9 mouse cellular contexts compared by ENCODE assay signal in genomic region chr11:6881614-6882013, GRCm38 (mm10). TPM values are rescaled to one million over a fixed set of nuclear protein-coding genes. Genes with fewer than 3 reads are reported as not detected.
DNase-seq lines count a peak whose midpoint lies in the region; ATAC-seq and TF ChIP-seq lines count a peak whose summit lies in the region.
"Had no signal": no experiment of that assay in that cellular context is flagged by ENCODE, and none has a peak within 500 bp of the region (broad histone marks: within the 10 kb centered on the region; RNA-seq: fewer than 3 reads in every experiment).

No protein-coding gene starts in this region.

- H3K4me2 ChIP-seq in midbrain, postnatal 0 days (ENCODE audit: low read depth, low read length, poor library complexity, severe bottlenecking): no peak overlapping the region
- H3K4me2 ChIP-seq in midbrain, embryonic 14.5 days (ENCODE audit: low read length): no peak overlapping the region

- no peak overlapping the region for H3K27ac ChIP-seq in midbrain, postnatal 0 days (ENCODE audit: low read depth, low read length)
- H3K27ac ChIP-seq in midbrain, embryonic 14.5 days (replicated peaks; ENCODE audit: low read depth, low read length): no peak overlapping the region

- no peak overlapping the region for H3K4me3 ChIP-seq in midbrain, postnatal 0 days (ENCODE audit: low read depth, low read length)
- H3K4me3 ChIP-seq in midbrain, embryonic 14.5 days (replicated peaks; ENCODE audit: low read depth, low read length): no peak overlapping the region

- 66% methylated on average over 5 of the region's 5 CpGs for WGBS in midbrain, postnatal 0 days
- WGBS in midbrain, embryonic 14.5 days: 56% methylated on average over 5 of the region's 5 CpGs

- H3K9me3 ChIP-seq in midbrain, postnatal 0 days (ENCODE audit: low read length): no peaks in the 10 kb centered on the region
- no peaks in the 10 kb centered on the region for H3K9me3 ChIP-seq in midbrain, embryonic 14.5 days (ENCODE audit: control insufficient read depth, low read length)

- no peak for ATAC-seq in midbrain, postnatal 0 days (ENCODE audit: low FRiP score)
- ATAC-seq in midbrain, embryonic 14.5 days (ENCODE audit: low FRiP score, low TSS enrichment): no peak
- ATAC-seq in monocyte, adult 5-6 weeks (replicated peaks; ENCODE audit: insufficient number of reproducible peaks, low FRiP score, low TSS enrichment, poor library complexity, severe bottlenecking): no peak

- TF ChIP-seq CTCF in midbrain, postnatal 0 days (IDR thresholded peaks at IDR 0.05): peak; percentile 43

- no peak overlapping the region for H3K9ac ChIP-seq in midbrain, postnatal 0 days (replicated peaks; ENCODE audit: low read length, poor library complexity, severe bottlenecking)
- H3K9ac ChIP-seq in midbrain, embryonic 14.5 days (replicated peaks; ENCODE audit: low read length): no peak overlapping the region

- H3K36me3 ChIP-seq in midbrain, postnatal 0 days (ENCODE audit: insufficient read depth, low read length): no peaks in the 10 kb centered on the region
- H3K36me3 ChIP-seq in midbrain, embryonic 14.5 days (ENCODE audit: control insufficient read depth, insufficient read depth, low read length): no peaks in the 10 kb centered on the region

- peak; percentile 3 to 26 for DNase-seq in adrenal gland, adult 18-20 months (ENCODE audit: low spot score in 2 of 2)
- no peak for DNase-seq in adrenal gland, postnatal 4 days (ENCODE audit: low spot score in 2 of 2)
- DNase-seq in midbrain, postnatal 0 days (ENCODE audit: low spot score): no peak
- DNase-seq in midbrain, embryonic 14.5 days: no peak
- DNase-seq in kidney, postnatal 36 days: peak; percentile 21 to 73
- peak; percentile 24 for DNase-seq in thymus, postnatal 25 days
- DNase-seq in right cerebral cortex, postnatal 36 days (ENCODE audit: low spot score in 2 of 2): no peak

- H3K4me1 ChIP-seq in midbrain, postnatal 0 days (ENCODE audit: insufficient read depth, low read length): no peaks in the 10 kb centered on the region
- no peaks in the 10 kb centered on the region for H3K4me1 ChIP-seq in midbrain, embryonic 14.5 days (ENCODE audit: control insufficient read depth, insufficient read depth, low read length)

- H3K27me3 ChIP-seq in midbrain, postnatal 0 days (ENCODE audit: insufficient read depth, low read length): no peaks in the 10 kb centered on the region
- no peaks in the 10 kb centered on the region for H3K27me3 ChIP-seq in midbrain, embryonic 14.5 days (ENCODE audit: control insufficient read depth, insufficient read depth, low read length)

RNA-seq across cellular contexts. Expression of gene Gm11983, which starts 44.2 kb away (rescaled TPM):
- total RNA-seq in adrenal gland, adult 18-20 months (2021): not detected
- not detected for total RNA-seq in adrenal gland, postnatal 4 days (2021)
- not detected in 2 replicates for total RNA-seq in midbrain, postnatal 0 days (2014; rRNA removed)
- not detected in 2 replicates for polyA plus RNA-seq in midbrain, postnatal 0 days (2015; fragmentation: Nextera tagmentation; extraction: Ambion mirVana)
- polyA plus RNA-seq in midbrain, embryonic 14.5 days (2014; fragmentation: Nextera tagmentation; extraction: Ambion mirVana): not detected in 2 replicates
- total RNA-seq in monocyte, adult 5-6 weeks (2017): not detected in 3 replicates
- polyA plus RNA-seq: limb, embryonic 14.5 days had no signal

Comparison
In these comparisons a context has a peak if more than half of its experiments do, and no peak if none do; other contexts are left out.
1. DNase-seq: peak in adrenal gland, adult 18-20 months (2 of 2), kidney, postnatal 36 days (2 of 2) and thymus, postnatal 25 days (single experiment); none in adrenal gland, postnatal 4 days (0 of 2), midbrain, postnatal 0 days (single experiment), midbrain, embryonic 14.5 days (single experiment) and right cerebral cortex, postnatal 36 days (0 of 2).